Mouse (Mus musculus) ES-E14 (cell line): ENCODE results near the gene Fam214a.

Source experiments
- HCFC1 ChIP-seq: IDR thresholded peaks from 2 replicates; pipeline ENCODE4 v1.6.1; 2012; ENCODE audit warnings: low read length, inconsistent platforms, borderline replicate concordance; ENCODE audit not compliant: insufficient read depth
- MAFK ChIP-seq: IDR thresholded peaks from 2 replicates; pipeline ENCODE4 v1.6.1; 2014; ENCODE audit warnings: mild to moderate bottlenecking, low read depth, low read length, inconsistent platforms; ENCODE audit not compliant: insufficient read depth

DNA sequence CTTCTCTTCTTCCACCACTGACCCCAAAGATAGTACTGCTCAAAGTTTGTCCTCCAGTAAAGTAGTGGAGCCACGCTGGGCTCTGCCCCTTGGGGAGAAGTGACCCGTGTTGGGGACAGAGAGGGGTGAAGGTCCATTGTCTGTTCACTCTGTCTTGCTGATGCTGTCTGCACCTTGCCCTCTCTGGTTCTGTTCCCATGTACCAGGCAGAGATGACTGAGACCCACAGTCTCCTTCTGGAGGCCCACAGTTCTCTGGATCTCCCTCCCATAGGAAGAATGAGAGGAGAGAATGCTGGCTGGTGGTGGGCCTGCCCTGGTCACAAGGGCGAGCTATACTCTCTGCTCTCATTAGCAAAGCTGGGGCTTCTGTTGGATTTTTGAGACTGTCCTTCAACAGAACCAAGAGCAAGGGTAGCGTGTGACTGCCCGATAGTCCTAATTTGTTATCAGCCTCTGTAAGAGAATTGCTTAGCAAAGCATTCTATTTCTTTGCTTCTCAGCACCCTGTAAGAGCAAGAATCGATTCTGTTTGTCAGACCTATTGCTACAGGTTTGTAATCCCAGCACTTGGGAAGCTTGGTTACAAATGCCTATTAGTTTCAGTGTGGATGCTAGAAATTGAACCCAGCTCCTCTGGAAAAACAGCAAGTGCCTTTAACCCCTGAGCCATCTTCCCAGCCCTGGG is 29.2 kb upstream of the Fam214a start:
- TF ChIP-seq HCFC1, result no peak
- no peak for TF ChIP-seq MAFK
